Mouse (Mus musculus) telencephalon, adult 2 months (tissue): ENCODE measurements around the gene Zhx3.
A peak's percentile ranks its signal among the peaks of the same experiment; 100 is the strongest.

Experiments used
- DNase-seq: peaks from one replicate; pipeline ENCODE4 v3.0.0-alpha.2; 2011; ENCODE audit warnings: low read depth, low spot score

Zhx3 gene

DNA sequence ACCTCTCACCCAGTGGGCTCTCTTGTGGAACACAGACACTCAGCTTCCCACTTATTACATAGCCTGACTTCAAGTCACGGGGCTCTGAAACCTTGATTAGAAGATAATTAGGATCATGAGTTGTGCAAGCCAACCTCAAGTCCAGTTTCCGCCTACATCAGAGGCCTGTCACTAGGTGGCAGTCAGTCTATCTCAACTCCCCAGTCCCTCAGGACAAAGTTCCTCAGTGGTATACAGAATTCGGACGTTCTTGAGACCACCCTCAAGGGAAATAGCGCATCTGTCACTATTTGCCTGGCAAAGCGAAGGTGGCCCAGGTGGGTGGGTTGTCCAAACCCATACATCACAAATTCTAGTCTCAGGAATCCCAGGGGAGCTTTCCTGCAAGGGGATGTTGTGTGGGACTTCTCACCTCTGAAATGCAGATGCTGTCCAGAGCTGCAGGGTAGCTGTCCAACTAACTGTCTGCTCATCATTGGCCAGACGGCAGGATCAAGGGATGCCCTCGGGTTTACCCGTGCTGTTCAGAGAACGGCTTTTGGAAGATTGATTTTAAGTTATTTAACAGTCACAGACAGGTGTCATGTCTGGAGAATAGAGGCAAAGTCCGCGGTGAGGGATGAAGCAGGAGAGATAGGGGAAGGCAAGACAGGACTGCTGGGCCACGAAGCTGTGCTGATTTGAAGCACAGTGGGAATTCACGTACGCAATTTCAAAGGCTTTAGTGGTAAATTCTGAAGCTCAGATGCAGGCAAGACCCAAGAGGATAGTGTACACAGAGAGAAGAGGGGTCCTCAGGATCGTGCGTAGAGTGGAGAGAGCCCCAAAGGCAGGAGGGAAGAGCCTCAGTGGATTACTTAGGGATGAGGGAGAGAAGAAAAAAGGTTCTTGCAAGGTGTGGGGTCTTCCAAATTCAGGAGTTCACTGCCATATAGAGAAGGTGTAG, 142.7 kb downstream of the Zhx3 start:
- DNase-seq: no peak

DNA sequence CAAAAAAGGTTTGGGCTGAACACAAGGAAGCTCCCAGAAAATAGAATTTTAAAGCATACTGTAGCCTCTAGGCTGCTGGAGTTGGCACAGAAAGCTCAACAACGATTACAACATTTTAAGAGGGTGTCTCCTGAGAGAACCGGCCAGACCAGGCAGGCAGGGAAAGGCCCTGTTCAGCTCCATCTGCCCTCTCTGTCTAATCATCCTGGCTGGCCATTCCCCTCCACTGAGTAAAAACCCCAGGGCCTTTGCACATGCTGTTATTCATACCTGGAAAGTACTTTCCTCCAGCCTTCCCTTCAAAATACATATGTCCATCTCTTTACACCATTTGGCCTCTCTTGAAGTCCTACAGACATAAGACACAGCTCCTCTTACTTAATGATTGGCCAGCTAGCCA, 143.4 kb downstream of the Zhx3 start:
- DNase-seq: no peak

DNA sequence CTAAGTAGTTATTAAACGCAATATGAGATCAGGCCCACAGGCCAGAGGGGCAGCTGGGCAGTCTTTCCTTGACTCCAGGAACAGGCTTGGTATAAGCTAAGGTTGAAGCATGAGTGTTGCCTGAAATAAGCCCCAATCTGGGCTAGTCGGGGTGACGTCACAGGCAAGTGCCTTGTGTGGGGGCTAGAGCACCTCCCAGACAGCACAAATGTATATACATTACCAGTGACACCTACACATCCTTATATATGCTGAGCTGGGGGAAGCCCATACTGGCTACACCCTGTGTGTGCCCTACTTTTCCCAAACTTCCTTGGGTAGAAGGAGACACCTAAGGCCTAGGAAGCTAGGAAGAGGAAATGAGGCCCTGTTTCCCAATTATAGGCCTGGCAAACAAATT, 143.8 kb downstream of the Zhx3 start:
- peak; percentile 58 for DNase-seq

DNA sequence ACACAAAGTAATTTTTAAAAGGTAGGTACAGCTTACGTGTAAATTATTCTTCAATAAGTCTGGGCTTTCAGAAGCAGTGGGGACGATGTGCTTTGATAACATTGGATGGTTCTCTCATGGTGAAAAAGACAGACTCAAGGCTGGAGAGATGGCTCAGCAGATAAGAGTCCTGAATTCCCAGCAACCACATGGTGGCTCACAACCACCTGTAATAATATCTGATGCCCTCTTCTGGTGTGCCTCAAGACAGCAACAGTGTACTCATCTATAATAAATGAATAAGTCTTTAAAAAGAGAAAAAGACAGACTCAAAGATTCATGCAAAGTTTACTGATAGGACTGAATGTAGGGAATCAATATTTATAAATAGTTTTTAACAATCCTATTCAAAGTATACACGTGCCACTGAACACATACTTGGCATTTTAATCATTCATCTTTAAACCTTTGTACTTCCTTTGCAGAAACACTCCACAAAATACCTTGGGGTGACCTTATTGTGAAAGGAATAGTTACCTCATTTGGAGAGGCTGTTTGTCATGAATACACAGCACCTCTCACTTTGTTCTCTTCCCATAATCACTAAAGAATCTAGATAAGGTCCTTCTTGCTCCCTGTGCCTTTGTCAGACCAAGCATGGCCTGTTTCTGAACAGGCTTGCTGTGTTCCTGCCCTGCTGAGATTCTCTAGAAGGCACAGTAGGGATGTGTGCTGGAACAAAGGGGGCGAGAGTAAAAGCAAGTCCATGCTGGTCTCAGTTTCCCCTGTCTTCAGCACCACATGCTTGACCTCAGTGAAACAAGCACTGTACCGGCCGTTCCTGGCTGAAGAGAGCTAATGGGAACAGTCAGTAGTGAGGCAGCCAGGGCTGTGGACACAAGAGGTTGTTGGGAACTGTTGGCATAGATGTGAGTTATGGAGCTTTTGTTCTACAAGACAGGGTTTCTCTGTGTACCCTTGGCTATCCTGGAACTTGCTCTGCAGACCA, 146.6 kb downstream of the Zhx3 start:
- DNase-seq: no peak

DNA sequence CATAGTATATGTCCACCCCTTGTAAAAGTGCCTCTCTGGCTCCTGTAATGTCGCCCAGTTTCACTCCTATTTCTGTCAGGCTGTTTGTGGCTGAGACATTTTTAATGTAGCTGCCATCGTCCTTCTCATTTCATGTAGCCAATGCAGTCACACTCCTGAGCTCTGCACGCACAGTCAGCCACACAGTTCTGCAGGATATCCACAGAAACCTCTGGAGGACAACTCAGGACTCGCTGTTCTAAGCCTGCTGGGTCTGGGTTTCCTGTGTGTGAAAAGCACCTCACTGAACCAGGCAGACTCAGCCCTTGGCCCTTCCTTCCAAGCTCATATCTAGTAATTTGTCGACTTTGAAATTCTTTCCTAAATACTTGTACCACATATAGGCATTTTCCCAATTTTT, 148.3 kb downstream of the Zhx3 start:
- no peak for DNase-seq

DNA sequence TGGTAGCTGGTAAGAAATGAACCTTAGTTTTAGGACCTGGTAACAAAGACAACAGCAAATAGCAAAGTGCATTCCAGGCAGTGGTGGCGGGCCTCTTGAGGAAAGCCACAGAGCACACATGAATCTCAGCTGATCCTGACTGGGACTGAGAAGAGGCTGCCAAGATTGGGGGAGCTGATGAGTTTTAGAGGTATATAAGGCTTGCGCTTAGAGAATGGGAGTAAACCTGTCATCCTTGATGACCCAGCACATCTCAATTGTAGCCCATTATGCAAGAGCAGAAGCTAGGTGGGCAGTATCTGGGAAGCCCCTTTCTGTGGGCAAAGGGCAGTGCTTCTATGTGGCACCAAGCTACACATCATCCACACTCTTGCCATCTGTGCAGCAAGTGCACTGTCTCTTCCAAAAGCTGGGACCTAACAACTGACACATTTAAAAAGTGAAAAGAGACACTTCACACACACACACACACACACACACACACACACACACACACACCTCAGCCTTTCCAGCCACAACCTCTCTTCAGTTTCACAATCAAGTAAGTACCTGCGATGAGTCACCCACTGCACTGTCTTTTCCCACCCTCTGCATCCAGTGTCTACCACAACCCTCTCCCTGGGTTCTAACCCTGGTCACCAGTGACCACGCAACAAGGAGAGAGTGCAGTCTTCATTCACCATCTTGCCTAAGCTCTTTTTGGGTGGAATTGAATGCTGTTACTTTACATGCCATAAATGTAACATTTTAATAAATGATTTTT, 149.0 kb downstream of the Zhx3 start:
- no peak for DNase-seq

DNA sequence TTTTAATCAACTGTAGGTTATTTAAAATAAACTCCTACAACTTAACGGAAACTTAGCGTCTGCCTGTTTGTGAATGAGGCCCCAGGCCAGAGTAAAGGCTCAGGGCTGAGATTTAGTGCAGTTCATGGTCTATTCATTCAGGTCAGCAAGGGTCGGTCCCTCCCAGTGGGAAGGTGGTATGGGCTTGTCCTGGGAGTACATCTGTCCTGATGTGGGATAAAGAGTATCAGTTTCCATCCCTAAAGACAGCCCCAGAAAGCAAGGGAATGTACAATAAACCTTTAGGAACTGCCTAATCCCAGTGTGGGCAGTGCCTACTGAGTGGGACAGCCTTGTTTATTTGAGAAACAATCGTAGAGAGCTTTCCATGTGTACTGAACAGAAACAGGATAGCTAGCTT, 150.1 kb downstream of the Zhx3 start:
- no peak for DNase-seq

DNA sequence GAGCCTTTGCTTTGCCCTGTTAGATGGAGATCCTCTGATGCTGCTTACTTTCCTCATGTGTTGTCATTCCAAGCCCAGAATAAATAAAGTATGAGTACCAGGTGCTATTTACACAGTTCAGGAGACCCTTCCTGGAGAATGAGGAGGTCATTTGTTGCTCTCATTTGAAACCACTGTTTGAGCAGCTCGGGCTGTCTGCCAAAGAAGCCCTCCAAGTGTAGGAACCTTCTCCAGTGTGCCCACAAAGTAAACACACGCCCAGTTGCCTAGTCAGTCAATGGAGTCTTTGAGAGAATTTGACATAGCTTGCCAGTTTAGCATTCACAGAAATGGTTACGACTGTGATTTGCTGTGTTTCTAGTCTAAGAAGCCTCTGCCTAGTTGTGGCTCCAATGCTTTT, 154.0 kb downstream of the Zhx3 start:
- DNase-seq: no peak

DNA sequence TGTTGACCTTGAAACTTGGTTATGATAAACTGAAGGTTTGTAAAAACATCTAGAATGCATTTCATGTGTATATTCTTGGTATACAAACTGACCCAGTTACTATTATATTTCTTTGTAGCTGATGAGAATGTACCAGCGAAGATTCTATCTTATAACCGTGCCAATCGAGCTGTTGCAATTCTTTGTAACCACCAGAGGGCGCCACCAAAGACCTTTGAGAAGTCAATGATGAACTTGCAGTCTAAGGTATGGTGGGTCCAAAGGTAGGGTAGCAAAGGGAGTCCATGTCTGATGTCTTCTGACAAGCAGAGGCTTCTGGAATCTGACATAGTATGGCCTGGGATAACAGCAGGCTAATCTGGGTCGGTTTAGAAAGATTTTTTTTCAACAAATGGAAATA, 155.5 kb downstream of the Zhx3 start:
- DNase-seq: no peak

DNA sequence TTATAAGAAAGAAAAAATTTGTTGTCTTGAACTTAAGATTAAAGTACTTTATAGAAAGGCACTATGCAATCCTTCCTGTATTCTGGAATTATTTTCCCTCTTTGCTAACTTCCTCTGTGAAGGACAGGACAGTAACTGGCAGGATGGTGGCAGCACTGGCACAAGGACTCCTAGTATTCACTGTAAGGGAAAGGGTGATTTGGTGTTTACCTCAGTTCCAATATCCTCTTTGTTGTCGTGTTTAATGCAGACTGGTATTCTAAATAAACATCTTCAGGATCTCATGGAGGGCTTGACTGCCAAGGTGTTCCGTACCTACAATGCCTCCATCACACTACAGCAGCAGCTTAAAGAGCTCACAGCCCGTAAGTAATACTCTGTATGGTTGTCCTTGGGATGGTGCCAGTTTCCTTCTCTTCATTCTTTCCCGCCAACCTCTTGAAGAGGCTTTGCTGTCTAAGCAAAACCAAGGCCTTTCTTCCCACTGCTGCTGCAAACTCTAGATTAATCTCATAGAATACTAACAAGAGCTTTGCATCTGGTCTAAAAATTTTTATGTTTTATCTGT, 157.3 kb downstream of the Zhx3 start:
- DNase-seq: no peak

DNA sequence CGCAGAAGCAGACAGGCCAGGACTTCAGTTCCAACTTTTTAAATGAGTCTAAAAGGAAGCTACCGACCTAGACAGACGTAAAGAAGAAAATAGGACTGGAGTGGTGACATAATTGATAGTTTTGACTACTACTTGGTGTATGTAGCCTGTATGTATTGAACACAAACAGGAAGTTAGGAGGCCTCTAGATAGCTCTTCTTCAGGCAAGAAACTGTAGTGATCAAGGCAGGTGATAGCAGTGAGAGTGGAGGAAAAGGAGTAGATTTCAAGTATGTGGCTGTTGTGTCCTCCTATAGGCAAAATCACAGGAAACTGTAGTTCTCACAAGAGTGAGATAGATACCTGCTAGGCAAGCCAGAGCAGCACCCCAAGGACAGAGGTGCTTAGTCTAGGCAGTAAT, 165.1 kb downstream of the Zhx3 start:
- DNase-seq: no peak

DNA sequence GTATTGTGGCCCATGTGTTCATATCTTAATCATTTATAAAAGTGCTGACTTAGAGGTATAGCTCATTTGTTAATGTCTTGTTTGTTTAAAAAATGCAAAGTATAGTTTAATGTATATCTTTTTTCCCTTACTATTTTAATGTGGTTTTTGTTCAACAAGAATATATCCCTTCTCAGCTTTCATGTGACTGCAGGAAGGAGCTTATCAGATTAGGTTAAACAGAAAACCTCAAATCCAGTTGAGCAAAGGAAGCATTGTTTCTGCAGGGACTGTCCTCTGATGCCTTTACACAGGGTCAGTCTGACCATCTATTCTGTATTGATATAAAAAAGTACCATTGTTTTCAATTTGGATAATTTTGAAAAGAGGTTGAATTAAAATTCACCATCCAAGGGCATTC, 170.0 kb downstream of the Zhx3 start:
- no peak for DNase-seq

DNA sequence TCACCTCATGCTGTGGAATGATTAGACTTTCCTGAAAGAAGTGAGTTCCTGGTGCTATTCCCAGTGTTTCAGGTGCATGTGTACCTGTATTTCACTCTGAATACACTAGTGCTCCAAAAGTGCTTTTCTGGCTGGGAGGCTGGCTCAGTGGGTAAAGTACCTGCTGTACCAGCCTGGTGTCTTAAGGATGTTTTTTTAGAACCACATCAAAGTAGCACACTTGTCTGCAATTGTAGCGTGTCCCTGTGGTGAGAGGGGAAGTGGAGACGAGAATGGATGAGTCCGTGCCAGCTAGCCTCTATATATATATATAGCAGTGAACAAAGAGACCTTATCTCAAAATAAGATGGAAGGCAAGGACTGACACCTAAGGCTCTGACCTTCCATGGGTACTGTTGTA, 171.2 kb downstream of the Zhx3 start:
- no peak for DNase-seq

DNA sequence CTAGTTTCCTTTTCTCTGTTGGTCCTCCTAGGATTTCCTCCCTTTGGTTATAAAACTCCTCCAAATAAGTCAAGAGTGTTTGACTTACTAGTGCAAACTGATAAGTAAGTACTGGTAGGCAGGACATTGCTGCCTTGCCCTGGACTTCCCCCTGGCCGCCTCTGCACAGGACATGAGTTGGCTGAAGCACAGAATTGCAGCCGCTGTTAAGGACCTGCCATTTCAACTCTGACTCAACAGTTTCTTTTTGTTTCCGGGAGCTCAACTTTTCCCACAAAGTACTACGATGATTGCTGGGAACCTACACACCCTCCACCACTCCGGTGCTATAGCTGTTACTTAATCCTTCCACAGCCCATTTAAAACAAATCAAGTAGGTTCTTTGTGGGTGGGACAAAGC, 172.5 kb downstream of the Zhx3 start:
- no peak for DNase-seq
